Mouse (Mus musculus) lung, embryonic 14.5 days (tissue): ENCODE data around the gene Ehd1. TPM values are rescaled to one million over a fixed set of nuclear protein-coding genes. Genes with fewer than 3 reads are reported as not detected.
A peak's percentile ranks its signal among the peaks of the same experiment; 100 is the strongest.

Experiments
- ATAC-seq: fragments of 200-750 bp; cut with Nextera tagmentation; 2 replicates; pipeline ENCODE4 v1.8.0; 2017; ENCODE audit warnings: mild to moderate bottlenecking, moderate TSS enrichment, moderate library complexity; ENCODE audit not compliant: insufficient read depth
- DNase-seq: peaks from one replicate; pipeline ENCODE4 v3.0.0-alpha.2; 2015
- H3K27ac ChIP-seq: fragments of 300-500 bp; sonication (generic); 2 replicates; pipeline ENCODE4 v1.5.1; 2014; ENCODE audit warnings: low read depth, mild to moderate bottlenecking, moderate library complexity
- H3K27me3 ChIP-seq: fragments of 300-500 bp; sonication (generic); 2 replicates; pipeline ENCODE4 v1.6.1; 2014; ENCODE audit warnings: low read length, control low read depth; ENCODE audit not compliant: insufficient read depth
- H3K36me3 ChIP-seq: fragments of 300-500 bp; sonication (generic); 2 replicates; pipeline ENCODE4 v1.6.1; 2014; ENCODE audit warnings: control low read depth; ENCODE audit not compliant: insufficient read depth
- H3K4me1 ChIP-seq: fragments of 300-500 bp; sonication (generic); 2 replicates; pipeline ENCODE4 v1.6.1; 2014; ENCODE audit warnings: antibody characterized with exemption, control low read depth; ENCODE audit not compliant: insufficient read depth
- H3K4me2 ChIP-seq: fragments of 300-500 bp; sonication (generic); 2 replicates; pipeline ENCODE4 v1.6.1; 2014; ENCODE audit warnings: mild to moderate bottlenecking
- H3K4me3 ChIP-seq: fragments of 300-500 bp; sonication (generic); 2 replicates; pipeline ENCODE4 v1.5.1; 2014; ENCODE audit warnings: low read depth, low read length
- H3K9ac ChIP-seq: fragments of 300-500 bp; sonication (generic); 2 replicates; pipeline ENCODE4 v1.6.1; 2014
- H3K9me3 ChIP-seq: fragments of 300-500 bp; sonication (generic); 2 replicates; pipeline ENCODE4 v1.6.1; 2016; ENCODE audit warnings: low read depth, low read length, control low read depth
- CTCF ChIP-seq: IDR thresholded peaks from 2 replicates; pipeline ENCODE4 v1.5.1; 2016; ENCODE audit warnings: antibody characterized with exemption, low read depth
- WGBS: fragments of 180-500 bp; shearing (Covaris S2); extraction: QIAGEN DNeasy Blood & Tissue Kit; methylation state at CpG from one replicate; pipeline ENCODE4 v1.1.7; 2014; 5-methylcytosine and 5-hydroxymethylcytosine counted together
- polyA plus RNA-seq: library from polyadenylated mRNA; unstranded; fragments of >200 nt; fragmentation: Nextera tagmentation; extraction: Ambion mirVana; gene quantifications from 2 replicates; pipeline ENCODE4 v1.2.1, GENCODE M21; 2014

The Ehd1 gene
- polyA plus RNA-seq, 1 experiment from 2014 or later: 50.3 TPM

DNA sequence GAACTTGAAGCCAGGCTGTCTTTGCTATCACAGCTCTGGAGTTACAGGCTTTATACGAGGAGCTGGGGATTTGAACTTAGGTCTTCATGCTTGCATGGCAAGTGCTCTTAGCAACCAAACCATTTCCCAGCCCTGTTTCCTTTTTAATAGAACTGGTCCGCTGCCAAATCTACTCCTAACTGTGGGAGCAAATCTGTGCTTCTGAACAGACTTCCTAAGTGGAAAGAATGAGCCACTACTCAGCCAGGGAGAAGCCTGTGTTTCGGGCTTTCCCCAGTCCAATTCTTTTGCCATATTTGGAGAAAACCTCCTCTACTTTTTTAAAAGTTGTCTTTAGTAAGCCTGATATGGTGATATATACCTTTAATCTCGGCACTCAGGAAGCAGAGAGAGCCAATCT is 3.8 kb upstream of the Ehd1 start:
- no peak for ATAC-seq
- H3K36me3 ChIP-seq: no peaks in the 10 kb centered on the region
- WGBS: 69% methylated on average over 4 of the region's 4 CpGs
- no peaks in the 10 kb centered on the region for H3K27me3 ChIP-seq
- H3K9ac ChIP-seq: no peak overlapping the region
- TF ChIP-seq CTCF: no peak
- H3K4me3 ChIP-seq: no peak overlapping the region
- peaks cover 2% of the 10 kb centered on the region; the same call in 1 of the 2 replicates for H3K4me1 ChIP-seq
- no peak overlapping the region for H3K27ac ChIP-seq
- DNase-seq: peak; percentile 42
- no peaks in the 10 kb centered on the region for H3K9me3 ChIP-seq
- H3K4me2 ChIP-seq: no peak overlapping the region

DNA sequence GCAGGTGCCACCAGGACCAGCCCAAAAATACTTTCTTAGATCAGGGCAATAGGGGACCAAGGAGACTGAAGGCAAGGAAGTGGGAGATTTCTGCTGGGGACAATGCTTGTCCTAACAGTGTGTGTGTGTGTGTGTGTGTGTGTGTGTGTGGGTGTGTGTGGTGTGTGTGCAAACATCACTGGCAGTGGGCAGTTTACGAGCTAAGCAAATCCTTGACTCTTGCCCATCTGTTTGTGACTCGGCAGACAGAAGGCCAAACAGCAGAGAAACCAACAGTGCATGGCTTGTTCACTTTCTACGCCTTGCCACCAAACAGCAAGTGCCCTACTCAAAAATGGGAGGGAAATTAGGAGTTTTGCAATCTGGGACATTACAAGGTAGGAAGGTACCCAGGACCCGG is 2.9 kb upstream of the Ehd1 start:
- H3K27ac ChIP-seq: no peak overlapping the region
- DNase-seq: no peak
- no peak overlapping the region for H3K4me3 ChIP-seq
- H3K9ac ChIP-seq: no peak overlapping the region
- no peaks in the 10 kb centered on the region for H3K36me3 ChIP-seq
- H3K4me1 ChIP-seq: peaks cover 5% of the 10 kb centered on the region; the same call in 1 of the 2 replicates
- no peaks in the 10 kb centered on the region for H3K9me3 ChIP-seq
- WGBS: 70% methylated on average over 4 of the region's 4 CpGs
- no peak for TF ChIP-seq CTCF
- no peak for ATAC-seq
- H3K4me2 ChIP-seq: no peak overlapping the region
- no peaks in the 10 kb centered on the region for H3K27me3 ChIP-seq

DNA sequence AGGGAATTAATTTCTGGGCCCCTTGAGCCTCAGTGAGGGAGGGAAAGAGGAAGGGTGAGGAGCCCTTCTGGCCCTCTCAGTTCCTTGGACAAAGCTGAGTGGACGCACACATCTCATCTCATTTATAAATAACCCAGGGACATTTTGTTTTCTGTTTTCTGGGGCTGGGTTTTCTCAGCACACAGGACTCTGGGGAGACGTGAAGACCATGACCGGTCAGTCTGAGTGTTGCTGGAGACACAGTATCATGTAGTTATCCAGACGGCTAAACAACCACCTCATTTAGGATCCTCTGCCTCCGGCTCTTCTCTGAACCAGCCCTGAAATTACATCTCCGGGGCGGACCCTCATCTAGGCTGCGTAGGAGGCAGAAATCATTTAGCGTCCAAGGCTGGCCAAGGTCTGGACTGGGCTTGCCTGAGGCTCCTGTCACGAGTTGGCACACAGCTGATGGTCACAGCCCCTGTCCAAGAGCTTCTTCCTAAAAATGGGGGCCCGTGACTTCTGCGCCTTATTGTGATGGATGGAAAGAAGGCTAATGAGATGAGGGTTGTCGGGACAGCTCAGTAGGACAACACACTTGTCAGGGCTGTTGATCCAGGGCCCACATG is 2.4 kb upstream of the Ehd1 start:
- ATAC-seq: no peak
- Histone ChIP-seq H3K36me3 (no peaks in the 10 kb centered on the region), H3K4me1 (peaks cover 10% of the 10 kb centered on the region; the same call in 1 of the 2 replicates), H3K9me3 (no peaks in the 10 kb centered on the region), H3K27me3 (no peaks in the 10 kb centered on the region), H3K4me3 (no peak overlapping the region), H3K9ac (no peak overlapping the region; the same call in 1 of the 2 replicates), H3K4me2 (no peak overlapping the region), H3K27ac (no peak overlapping the region)
- no peak for DNase-seq
- TF ChIP-seq CTCF: no peak
- WGBS: 84% methylated on average over 13 of the region's 13 CpGs

DNA sequence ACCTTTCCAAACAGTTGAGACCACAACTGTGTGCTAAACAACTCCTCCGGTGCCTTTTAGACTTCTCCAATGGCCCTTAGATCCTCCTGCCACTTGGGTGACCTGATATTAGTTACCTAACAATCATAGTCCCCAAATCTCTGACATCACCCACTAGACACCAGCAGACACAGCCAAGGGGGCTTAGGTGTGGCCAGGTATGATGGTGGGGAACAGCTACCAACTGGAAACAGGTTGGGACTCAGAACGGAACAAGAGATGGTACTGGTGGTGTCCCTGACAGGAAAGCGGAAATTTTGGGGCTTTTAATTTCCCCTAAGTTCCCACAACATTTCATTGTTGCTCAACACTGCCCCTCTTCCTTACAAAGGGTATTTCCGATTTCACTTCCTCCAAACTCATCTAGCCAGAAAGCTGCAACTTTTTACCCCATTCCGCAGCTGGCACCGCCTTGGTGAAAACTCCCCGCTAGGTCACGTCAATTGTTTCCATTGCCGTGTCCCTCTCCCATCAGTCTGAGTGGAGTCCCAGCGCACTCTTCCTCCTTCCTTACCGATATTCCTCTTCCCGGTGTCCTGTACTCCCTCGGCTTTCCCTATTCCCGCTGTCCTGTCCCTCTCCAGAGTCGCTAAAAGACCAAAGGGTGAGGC is 660 bp upstream of the Ehd1 start:
- Histone ChIP-seq H3K27me3 (no peaks in the 10 kb centered on the region), H3K4me3 (peak overlapping the region; percentile 81), H3K4me1 (peaks cover 11% of the 10 kb centered on the region; the same call in 1 of the 2 replicates), H3K9me3 (no peaks in the 10 kb centered on the region), H3K36me3 (peaks cover 15% of the 10 kb centered on the region), H3K4me2 (peak overlapping the region; percentile 97), H3K27ac (peak overlapping the region; percentile 60; the same call in 1 of the 2 replicates), H3K9ac (peak overlapping the region; percentile 58)
- DNase-seq: peak; percentile 50
- ATAC-seq: peak; percentile 0; the same call in 1 of the 2 replicates
- WGBS: 6% methylated on average over 15 of the region's 15 CpGs
- no peak for TF ChIP-seq CTCF

DNA sequence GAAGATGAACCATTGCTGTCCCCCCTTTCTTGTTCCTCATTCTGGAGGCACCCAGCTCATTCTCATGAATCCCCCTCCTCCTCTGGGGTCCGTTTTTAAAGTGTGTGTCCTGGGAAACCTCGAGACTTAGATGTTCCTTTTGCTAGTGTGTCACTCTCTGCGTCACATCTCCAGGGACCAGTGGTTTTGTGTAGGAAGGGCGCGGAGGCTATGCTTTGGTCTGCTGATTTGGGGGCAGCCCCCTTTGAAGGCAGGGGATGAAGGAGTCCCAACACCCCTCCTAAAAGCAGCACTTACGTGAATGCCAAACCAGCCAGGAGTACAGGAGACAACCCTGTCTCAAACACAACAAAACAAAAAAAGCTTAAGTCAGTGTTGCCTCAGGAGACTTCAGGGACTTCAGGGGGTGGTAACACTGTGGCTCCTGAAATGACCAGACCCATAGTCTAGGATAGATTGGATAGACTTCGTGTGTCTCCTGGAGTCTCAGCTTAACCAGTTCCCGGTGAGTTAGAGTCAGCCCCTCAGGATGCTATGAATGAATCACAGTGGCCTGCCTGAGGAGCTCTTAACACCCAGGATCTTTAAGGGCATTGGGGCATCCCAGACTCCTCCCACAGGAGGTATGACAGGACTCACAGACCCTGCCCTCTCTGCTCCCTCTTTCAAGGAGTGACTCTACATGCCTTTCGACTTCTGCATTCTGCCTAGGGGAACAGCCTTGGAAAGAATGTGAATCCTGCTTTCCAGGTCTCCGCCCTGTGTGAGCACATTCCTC is 1.3 kb downstream of the Ehd1 start:
- Histone ChIP-seq H3K36me3 (peaks cover 35% of the 10 kb centered on the region), H3K9me3 (no peaks in the 10 kb centered on the region), H3K4me3 (peak overlapping the region; percentile 81), H3K4me2 (peak overlapping the region; percentile 97), H3K4me1 (peaks cover 11% of the 10 kb centered on the region; the same call in 1 of the 2 replicates), H3K27ac (peak overlapping the region; percentile 87), H3K27me3 (no peaks in the 10 kb centered on the region), H3K9ac (peak overlapping the region; percentile 81)
- ATAC-seq (peak; percentile 29; the same call in 1 of the 2 replicates), DNase-seq (peak; percentile 83)
- WGBS: 4% methylated on average over 10 of the region's 10 CpGs
- TF ChIP-seq CTCF: no peak

DNA sequence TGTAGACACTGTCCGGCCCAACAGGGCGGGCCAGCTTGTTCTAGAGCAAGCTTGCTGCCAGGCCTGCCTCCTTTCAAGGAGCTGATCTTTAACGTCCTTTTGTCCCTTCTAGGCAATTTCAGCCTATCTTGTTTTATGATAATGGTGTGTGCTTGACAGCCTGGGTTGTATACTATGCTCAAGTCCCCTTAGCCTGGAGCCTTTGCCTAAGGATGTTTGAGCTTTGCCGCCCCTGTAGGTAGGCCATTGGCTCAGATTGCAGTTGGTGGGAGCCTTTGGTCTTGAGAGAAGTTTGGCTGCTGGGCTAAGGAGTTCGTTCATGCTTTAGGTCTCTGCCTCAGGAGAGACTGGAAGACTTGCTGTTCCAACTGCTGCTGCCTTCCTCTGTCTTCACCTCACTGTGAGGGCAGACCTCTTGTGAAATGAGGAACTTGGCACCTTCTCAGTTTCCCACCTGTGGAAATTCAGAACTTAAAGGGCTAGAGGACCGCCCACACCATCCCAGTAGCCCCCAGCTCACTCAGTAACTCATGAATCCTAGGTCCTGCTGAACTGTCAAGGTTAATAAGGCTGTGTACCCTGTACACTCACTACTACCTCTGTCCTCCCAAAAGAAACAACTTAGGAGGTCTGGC is 2.0 kb downstream of the Ehd1 start:
- no peak for ATAC-seq
- peak overlapping the region; percentile 87 for H3K27ac ChIP-seq
- DNase-seq: no peak
- 25% methylated on average over 6 of the region's 6 CpGs for WGBS
- peaks cover 39% of the 10 kb centered on the region for H3K36me3 ChIP-seq
- H3K9me3 ChIP-seq: no peaks in the 10 kb centered on the region
- peaks cover 11% of the 10 kb centered on the region; the same call in 1 of the 2 replicates for H3K4me1 ChIP-seq
- peak overlapping the region; percentile 81 for H3K9ac ChIP-seq
- H3K27me3 ChIP-seq: no peaks in the 10 kb centered on the region
- TF ChIP-seq CTCF: no peak
- H3K4me3 ChIP-seq: peak overlapping the region; percentile 81
- peak overlapping the region; percentile 97 for H3K4me2 ChIP-seq
